Mouse (Mus musculus) CD8-positive naive resting alpha-beta T cell, adult 2 months (primary cell): ENCODE measurements around the gene Dync1li1.

Source experiments
- DNase-seq, 2 experiments: peaks; one replicate each; pipeline ENCODE4 v3.0.0; 2022; ENCODE audit warnings: low read depth in 2 of 2, low spot score in 2 of 2

The Dync1li1 gene

DNA sequence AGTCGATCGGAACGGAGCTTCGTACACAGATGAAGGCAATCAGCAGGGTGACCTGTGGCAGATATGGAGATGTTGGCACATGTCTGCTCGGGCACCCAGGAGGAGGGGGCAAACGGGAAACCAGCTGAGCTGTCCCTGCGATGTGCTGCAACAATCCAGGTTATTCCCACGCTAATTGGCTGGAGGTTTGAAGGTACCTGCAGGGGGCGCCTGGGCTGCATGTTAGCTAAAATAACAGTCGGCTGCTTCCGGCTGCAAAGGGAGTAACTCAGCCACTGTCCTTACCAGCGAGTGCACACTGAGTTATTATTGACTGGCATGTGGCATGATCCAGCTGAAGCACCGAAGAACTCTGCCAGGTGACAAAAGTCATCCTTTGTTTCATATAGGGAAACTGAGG is 74.8 kb downstream of the Dync1li1 start:
- DNase-seq: peak; percentile 21 to 49

DNA sequence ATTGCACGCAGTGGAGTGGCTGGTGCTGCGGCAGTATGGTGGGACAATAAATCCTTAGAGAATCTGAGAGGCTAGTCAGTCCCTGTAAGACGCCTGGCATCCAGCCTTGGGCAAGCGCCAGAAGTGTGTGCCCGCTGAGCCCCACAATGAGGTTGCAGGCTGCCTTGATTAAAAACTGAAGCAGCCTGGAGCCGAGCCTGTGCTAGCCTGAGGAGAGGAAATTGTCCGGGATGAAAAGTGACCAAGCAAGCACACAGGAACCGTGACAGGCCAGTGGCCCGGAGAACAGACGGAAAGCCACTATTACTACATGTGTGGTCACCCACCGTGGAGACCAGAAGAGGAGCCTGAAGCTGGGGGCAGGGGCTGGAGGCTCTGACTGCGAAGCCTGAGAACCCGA is 78.4 kb downstream of the Dync1li1 start:
- DNase-seq: no peak

DNA sequence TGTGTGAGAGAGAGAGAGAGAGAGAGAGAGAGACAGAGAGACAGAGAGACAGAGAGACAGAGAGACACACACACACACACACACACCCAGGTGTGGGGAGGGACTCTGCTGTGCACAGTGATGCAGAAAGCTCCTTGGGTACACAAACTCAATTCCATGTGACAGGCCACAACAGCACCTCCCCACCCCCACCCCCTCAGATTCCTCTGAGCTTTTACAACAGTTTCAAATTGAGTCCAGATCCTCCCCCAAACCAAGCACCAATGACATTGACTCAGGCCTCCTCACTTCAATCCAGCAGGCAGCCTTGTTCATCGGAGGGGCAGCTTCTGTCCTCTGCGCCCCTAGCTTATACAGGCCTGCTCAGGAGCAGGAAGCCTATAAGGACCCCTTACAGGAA is 78.9 kb downstream of the Dync1li1 start:
- DNase-seq: no peak

DNA sequence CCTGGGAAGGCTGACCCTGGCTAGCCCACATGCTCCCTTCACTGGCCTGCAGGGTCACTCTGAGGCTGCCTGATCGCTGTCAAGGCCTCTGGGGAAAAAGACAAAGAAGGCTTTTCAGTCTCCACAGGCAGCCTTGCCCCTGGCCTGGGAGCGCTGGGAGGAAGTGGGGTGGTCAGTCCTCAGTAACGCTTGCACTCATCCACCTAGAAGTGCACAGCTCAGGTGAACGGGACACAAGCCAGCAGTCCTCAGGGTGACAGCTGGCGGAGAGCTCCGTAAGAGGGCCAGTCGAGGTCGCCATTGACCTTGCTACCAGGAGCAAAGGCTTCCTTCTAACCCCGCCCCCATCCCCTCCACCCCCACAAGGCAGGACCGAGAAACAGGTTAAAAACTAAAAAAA is 79.5 kb downstream of the Dync1li1 start:
- no peak for DNase-seq

DNA sequence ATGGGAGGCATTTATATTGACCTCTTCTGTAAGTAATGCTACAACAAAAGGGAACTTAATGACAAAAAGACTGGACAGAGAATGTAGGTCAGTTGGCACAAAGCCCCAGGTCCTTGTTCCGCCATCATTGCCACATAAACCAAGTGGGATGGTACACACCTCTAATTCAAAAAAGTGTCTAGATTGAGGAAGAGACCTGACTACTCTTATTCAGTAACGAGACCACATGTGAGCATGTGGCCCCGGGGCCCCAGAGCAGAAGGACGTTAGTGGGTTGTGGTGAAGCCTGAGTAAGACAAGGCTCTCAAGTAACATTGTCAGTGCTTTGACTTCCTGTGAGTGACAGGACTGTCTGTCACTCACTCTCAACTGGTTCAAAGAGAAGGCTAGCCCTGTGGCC is 81.6 kb downstream of the Dync1li1 start:
- DNase-seq: peak; percentile 27 to 31

GRCm38 (mm10) chr9:114771565-114771964 is 83.0 kb downstream of the Dync1li1 start:
- DNase-seq: no peak
